Mouse (Mus musculus) limb, embryonic 15.5 days (tissue): ENCODE measurements around the gene Gpsm3. TPM values are rescaled to one million over a fixed set of nuclear protein-coding genes. Genes with fewer than 3 reads are reported as not detected.

ENCODE experiments used
- ATAC-seq: fragments of 200-750 bp; cut with Nextera tagmentation; 2 replicates; pipeline ENCODE4 v1.8.0; 2017; ENCODE audit warnings: low read depth, moderate TSS enrichment; ENCODE audit not compliant: insufficient number of reproducible peaks, low FRiP score, low TSS enrichment
- H3K27ac ChIP-seq: fragments of 300-500 bp; sonication (generic); 2 replicates; pipeline ENCODE4 v1.5.1; 2015; ENCODE audit warnings: moderate library complexity, mild to moderate bottlenecking, inconsistent platforms
- H3K27me3 ChIP-seq: fragments of 300-500 bp; sonication (generic); 2 replicates; pipeline ENCODE4 v1.6.1; 2015; ENCODE audit warnings: inconsistent platforms
- H3K36me3 ChIP-seq: fragments of 300-500 bp; sonication (generic); 2 replicates; pipeline ENCODE4 v1.6.1; 2015; ENCODE audit warnings: inconsistent platforms
- H3K4me1 ChIP-seq: fragments of 300-500 bp; sonication (generic); 2 replicates; pipeline ENCODE4 v1.6.1; 2015; ENCODE audit warnings: inconsistent platforms
- H3K4me2 ChIP-seq: fragments of 300-500 bp; sonication (generic); 2 replicates; pipeline ENCODE4 v1.6.1; 2015; ENCODE audit warnings: mild to moderate bottlenecking, inconsistent platforms
- H3K4me3 ChIP-seq: fragments of 300-500 bp; sonication (generic); 2 replicates; pipeline ENCODE4 v1.5.1; 2015; ENCODE audit warnings: mild to moderate bottlenecking, inconsistent platforms
- H3K9ac ChIP-seq: fragments of 300-500 bp; sonication (generic); 2 replicates; pipeline ENCODE4 v1.6.1; 2015; ENCODE audit warnings: inconsistent platforms
- H3K9me3 ChIP-seq: fragments of 300-500 bp; sonication (generic); 2 replicates; pipeline ENCODE4 v1.6.1; 2016; ENCODE audit warnings: inconsistent platforms
- WGBS: fragments of 180-500 bp; shearing (Covaris S2); methylation state at CpG from one replicate; pipeline ENCODE4 v1.1.7; 2015; 5-methylcytosine and 5-hydroxymethylcytosine counted together
- polyA plus RNA-seq: library from polyadenylated mRNA; unstranded; fragments of >200 nt; fragmentation: Nextera tagmentation; extraction: Ambion mirVana; gene quantifications from 2 replicates; pipeline ENCODE4 v1.2.1, GENCODE M21; 2015

Gpsm3 gene
- polyA plus RNA-seq, 1 experiment from 2014 or later: 7.2 TPM

DNA sequence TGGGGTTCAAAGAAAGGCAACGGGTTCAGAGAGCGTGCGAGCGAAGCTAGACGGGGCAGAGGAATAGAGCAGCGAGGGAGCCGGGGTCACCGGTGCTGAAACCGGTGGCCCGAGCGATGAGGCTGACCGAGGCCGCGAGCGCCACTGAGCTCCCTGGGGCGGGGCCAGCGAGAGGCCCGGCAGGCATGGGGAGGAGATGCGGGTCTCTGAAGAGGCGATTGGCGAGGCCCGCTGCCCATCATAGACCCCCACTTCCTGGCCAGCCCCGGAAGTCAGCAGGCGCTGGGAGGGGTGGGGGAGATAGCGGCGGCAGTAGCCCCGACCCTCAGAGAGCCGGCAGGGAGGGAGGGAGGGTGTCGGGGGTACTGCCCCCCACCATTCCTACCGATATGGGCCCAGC is 16.0 kb downstream of the Gpsm3 start:
- Histone ChIP-seq H3K9ac (peak overlapping the region; percentile 86), H3K4me1 (peaks cover 53% of the 10 kb centered on the region), H3K36me3 (peaks cover 26% of the 10 kb centered on the region), H3K27me3 (no peaks in the 10 kb centered on the region), H3K9me3 (no peaks in the 10 kb centered on the region), H3K27ac (peak overlapping the region; percentile 89), H3K4me2 (peak overlapping the region; percentile 83), H3K4me3 (peak overlapping the region; percentile 84)
- ATAC-seq: peak; percentile 22; the same call in 1 of the 2 replicates
- under 1% methylated on average over 30 of the region's 30 CpGs for WGBS

DNA sequence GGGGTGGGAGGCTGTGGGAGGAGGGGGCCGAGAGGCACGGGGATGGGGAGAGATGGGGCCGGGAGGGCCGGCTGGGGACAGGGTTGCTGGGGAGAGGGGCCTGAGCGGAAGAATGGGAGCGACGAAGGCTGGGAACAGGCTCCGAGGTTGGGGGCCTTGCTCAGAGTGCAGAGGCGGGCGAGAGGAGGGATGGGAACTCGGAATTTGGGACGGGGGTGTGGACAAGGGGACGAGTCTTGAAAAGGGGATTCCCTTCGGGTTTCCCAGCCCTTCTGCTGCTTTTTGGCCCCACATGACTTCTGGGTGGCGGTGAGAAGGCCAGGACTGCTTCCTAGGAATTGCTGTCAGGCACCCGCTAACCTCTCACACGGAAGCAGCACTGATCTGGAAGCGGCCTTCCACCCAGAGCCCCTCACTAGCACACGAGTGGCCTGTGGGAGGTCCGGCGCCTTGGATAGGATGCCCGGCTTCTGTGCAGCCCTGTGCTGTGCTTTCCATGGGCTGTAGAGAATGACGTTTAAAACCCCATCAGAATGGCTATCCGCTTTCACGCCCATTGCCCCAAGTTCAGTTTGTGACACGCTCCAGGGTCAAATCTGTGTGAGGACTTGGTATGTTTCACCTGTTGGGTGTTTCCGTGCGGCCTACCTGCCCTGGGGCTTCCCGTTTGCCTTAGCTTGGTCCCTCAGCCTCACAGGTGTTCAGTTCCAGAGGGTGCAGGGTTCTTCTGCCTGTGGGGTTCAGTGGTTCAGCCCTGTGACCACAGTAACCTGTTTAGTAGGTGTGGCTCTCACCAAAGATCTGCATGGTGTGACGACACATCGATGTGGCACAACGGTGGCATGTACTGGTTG is 16.8 kb downstream of the Gpsm3 start:
- H3K9ac ChIP-seq: peak overlapping the region; percentile 86
- peak overlapping the region; percentile 84 for H3K4me3 ChIP-seq
- ATAC-seq: no peak
- peaks cover 53% of the 10 kb centered on the region for H3K4me1 ChIP-seq
- 13% methylated on average over 32 of the region's 32 CpGs for WGBS
- no peaks in the 10 kb centered on the region for H3K9me3 ChIP-seq
- peak overlapping the region; percentile 83 for H3K4me2 ChIP-seq
- H3K27me3 ChIP-seq: no peaks in the 10 kb centered on the region
- peaks cover 28% of the 10 kb centered on the region for H3K36me3 ChIP-seq
- H3K27ac ChIP-seq: peak overlapping the region; percentile 89

DNA sequence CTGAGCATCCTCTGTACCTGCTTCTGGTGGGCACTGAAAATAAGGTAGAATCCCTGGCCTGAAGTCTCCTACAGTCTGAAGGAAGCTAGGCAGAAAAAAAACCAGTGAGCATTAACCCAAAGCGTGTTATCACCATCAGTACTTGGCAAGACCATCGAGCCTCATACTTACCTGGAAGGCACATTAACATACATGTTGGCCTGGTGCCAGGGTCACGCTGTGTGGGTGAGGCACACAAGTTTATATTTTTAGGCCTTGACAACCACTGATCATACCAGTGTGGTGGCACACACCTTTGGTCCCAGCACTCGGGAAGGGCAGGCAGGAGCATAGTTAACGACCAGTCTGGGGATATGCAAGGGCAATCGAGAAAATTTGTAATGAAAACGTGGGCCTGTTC is 18.4 kb downstream of the Gpsm3 start:
- H3K9me3 ChIP-seq: no peaks in the 10 kb centered on the region
- H3K4me3 ChIP-seq: no peak overlapping the region
- peaks cover 41% of the 10 kb centered on the region for H3K4me1 ChIP-seq
- no peaks in the 10 kb centered on the region for H3K27me3 ChIP-seq
- 67% methylated on average over 7 of the region's 7 CpGs for WGBS
- H3K27ac ChIP-seq: no peak overlapping the region
- no peak overlapping the region for H3K4me2 ChIP-seq
- no peak overlapping the region for H3K9ac ChIP-seq
- no peak for ATAC-seq
- peaks cover 38% of the 10 kb centered on the region for H3K36me3 ChIP-seq

DNA sequence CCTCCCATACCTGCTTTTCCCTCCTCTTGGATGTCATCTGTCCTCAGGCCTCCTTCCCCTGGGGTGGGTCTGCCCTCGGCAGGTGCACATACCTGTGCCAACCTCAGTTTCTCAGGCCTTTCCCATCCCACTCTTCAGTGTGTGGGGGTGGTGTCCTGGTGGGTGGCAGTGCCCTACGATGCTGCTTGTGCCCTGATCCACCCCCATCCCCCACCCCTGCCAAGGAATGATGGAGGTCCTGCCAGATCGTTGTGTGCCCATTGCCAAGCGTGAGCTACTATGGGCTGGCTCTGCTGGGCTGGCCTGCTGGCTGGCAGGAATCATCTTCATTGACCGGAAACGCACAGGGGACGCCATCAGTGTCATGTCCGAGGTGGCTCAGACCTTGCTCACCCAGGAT is 21.4 kb downstream of the Gpsm3 start:
- H3K9me3 ChIP-seq: no peaks in the 10 kb centered on the region
- H3K4me2 ChIP-seq: no peak overlapping the region
- H3K36me3 ChIP-seq: peaks cover 68% of the 10 kb centered on the region
- ATAC-seq: no peak
- H3K27ac ChIP-seq: no peak overlapping the region
- H3K27me3 ChIP-seq: no peaks in the 10 kb centered on the region
- 91% methylated on average over 8 of the region's 8 CpGs for WGBS
- peaks cover 28% of the 10 kb centered on the region for H3K4me1 ChIP-seq
- no peak overlapping the region for H3K4me3 ChIP-seq
- no peak overlapping the region for H3K9ac ChIP-seq

DNA sequence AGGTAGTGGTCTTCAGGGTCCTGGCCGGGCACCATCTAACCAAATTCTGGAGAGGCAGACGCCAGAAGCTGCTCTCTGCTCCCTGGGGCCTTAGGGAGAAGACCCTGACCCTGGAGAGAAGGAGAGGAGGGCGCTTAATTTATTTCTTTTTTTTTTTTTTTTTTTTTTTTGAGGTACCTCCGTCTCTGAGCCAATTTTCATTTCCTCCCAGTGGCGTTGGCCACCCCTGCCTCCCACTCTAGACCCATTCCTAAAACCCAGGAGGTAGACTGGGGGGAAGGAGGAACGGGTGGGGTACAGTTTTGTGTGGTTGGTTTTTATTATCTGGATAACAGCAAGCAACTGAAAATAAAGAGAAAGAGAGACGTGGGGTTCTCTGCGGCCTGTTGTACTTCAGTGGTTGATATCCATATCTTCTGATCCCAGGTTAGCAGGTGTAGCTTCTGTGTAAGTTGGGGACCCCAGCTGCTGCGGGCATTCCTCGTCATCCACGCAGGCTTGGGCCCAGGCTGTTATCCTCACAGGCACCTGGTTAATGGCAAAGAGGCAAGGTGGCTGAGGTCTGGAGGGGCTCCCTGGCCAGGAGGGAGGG is 23.5 kb downstream of the Gpsm3 start:
- Histone ChIP-seq H3K27me3 (no peaks in the 10 kb centered on the region), H3K4me2 (no peak overlapping the region), H3K27ac (no peak overlapping the region), H3K9me3 (no peaks in the 10 kb centered on the region), H3K9ac (no peak overlapping the region), H3K36me3 (peaks cover 75% of the 10 kb centered on the region), H3K4me1 (peaks cover 9% of the 10 kb centered on the region), H3K4me3 (no peak overlapping the region)
- WGBS: 84% methylated on average over 11 of the region's 11 CpGs
- ATAC-seq: no peak

DNA sequence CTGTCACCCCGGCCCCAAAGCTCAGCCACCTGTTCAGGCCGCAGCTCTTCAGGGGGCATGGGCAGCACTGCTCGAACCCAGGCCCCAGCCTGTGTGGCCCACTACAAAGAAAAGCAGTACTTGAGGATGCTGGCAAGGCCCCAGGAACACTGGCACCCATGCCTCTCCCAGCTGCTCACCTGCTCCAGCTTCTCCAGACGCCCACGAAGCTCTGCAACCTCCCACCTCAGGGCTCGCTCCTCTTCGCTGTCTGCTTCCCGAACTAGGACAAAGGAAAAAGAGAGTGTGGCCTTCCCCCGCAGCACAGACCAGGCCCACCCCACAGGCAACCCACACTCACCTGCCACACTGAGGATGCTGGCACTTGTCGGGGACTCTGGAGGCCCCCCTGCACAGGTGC is 24.2 kb downstream of the Gpsm3 start:
- Histone ChIP-seq H3K4me2 (no peak overlapping the region), H3K9me3 (no peaks in the 10 kb centered on the region), H3K4me1 (peaks cover 2% of the 10 kb centered on the region; the same call in 1 of the 2 replicates), H3K27me3 (no peaks in the 10 kb centered on the region), H3K27ac (no peak overlapping the region), H3K4me3 (no peak overlapping the region), H3K9ac (no peak overlapping the region), H3K36me3 (peaks cover 78% of the 10 kb centered on the region)
- ATAC-seq: no peak
- 91% methylated on average over 10 of the region's 10 CpGs for WGBS

DNA sequence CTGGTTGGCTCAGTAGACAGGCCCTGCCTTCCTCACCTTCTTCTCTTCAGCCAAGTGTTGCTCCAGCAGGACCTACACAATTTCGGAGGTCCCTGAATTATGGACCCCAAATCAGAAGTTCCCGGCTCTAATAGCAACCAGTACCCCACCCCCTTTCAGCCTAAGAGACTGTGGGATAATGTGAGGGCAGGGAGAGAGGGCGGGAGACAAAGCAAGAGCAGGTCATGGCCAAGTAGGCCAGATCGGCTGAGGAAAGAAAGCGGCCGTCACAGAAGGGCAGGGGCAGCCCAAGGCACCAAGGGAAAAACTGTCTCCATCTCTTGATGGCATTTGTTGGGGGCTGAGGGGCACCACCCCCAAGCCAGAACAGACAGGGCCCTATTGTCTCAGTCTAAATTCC is 26.3 kb downstream of the Gpsm3 start, which contains the start of gene Egfl8:
Gene Egfl8 (minus strand): TSS at position 101 of the 400 bp plus-strand sequence.
- no peak for ATAC-seq
- Histone ChIP-seq H3K9ac (no peak within 1 kb of the TSS), H3K36me3 (peaks cover 89% of the 10 kb centered on the region), H3K27me3 (no peaks in the 10 kb centered on the region), H3K4me3 (no peak within 1 kb of the TSS), H3K9me3 (no peaks in the 10 kb centered on the region), H3K4me1 (no peaks in the 10 kb centered on the region), H3K4me2 (no peak within 1 kb of the TSS), H3K27ac (peak within 1 kb of the TSS; percentile 27)
- WGBS: 83% methylated on average over 6 of the region's 6 CpGs

DNA sequence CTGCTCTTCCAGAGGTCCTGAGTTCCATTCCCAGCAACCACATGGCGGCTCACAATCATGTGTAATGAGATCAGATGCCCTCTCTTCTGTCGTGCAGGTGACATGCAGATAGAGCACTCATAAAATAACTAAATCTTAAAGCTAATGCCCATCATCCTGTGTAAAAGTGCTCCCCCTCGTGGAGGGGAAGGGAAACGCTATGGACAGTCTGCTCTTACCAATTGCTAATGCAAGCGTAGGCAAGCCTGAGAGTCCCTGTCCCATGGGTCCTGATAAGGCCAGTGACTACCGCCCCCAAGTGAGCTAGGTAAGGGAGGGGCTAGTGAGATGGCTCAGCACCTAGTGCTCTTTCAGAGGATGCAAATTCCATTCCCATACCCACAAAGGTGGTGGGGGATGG is 29.4 kb downstream of the Gpsm3 start:
- Histone ChIP-seq H3K27ac (no peak overlapping the region), H3K4me1 (no peaks in the 10 kb centered on the region), H3K36me3 (peaks cover 89% of the 10 kb centered on the region), H3K9me3 (no peaks in the 10 kb centered on the region), H3K4me3 (no peak overlapping the region), H3K9ac (no peak overlapping the region), H3K27me3 (no peaks in the 10 kb centered on the region), H3K4me2 (no peak overlapping the region)
- WGBS: 18% methylated on average over 6 of the region's 6 CpGs
- no peak for ATAC-seq

DNA sequence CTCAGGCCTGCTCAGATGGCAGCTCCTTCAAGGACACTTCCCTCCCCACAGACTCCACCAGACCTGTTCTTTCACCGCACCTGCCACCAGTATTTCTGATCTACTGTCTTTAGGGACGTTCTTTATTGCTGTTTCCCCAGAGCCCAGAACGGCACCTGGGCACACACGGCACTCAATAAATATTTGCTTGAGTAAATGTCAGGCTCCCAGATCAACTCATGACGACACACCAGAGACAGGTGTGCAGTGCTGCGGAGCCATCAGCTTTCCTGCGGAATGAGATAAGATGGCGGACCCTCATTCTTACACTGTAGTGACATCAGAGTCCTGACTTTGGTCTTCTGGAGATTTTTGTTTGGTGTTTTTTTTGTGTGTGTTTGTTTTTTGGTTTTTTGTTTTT is 31.4 kb downstream of the Gpsm3 start:
- Histone ChIP-seq H3K36me3 (peaks cover 79% of the 10 kb centered on the region), H3K27me3 (no peaks in the 10 kb centered on the region), H3K4me2 (no peak overlapping the region), H3K9me3 (no peaks in the 10 kb centered on the region), H3K27ac (no peak overlapping the region), H3K4me1 (peaks cover 2% of the 10 kb centered on the region; the same call in 1 of the 2 replicates), H3K4me3 (no peak overlapping the region), H3K9ac (no peak overlapping the region)
- ATAC-seq: no peak
- WGBS: 87% methylated on average over 8 of the region's 8 CpGs

DNA sequence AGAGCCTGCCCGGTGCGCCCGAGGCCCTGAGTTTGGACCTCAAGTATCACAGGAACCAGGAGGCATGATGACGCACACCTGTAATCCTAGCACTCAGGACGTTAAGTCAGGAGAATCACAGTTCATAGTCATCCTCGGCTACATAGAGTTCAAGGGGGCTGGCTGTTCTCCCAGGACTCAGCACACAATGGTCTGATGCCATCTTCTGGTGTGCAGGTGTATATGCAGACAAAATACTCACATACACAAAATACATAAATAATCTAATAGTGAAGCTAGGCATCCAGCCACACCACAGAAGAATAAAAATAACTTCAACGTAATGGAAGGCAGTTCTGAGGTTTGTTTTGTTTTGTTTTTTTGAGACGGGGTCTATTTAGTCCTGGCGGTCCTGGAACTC is 33.6 kb downstream of the Gpsm3 start:
- Histone ChIP-seq H3K9me3 (no peaks in the 10 kb centered on the region), H3K4me3 (no peak overlapping the region), H3K4me1 (peaks cover 14% of the 10 kb centered on the region), H3K4me2 (no peak overlapping the region), H3K27ac (no peak overlapping the region), H3K36me3 (peaks cover 65% of the 10 kb centered on the region), H3K9ac (no peak overlapping the region), H3K27me3 (no peaks in the 10 kb centered on the region)
- WGBS: 82% methylated on average over 9 of the region's 9 CpGs
- no peak for ATAC-seq

DNA sequence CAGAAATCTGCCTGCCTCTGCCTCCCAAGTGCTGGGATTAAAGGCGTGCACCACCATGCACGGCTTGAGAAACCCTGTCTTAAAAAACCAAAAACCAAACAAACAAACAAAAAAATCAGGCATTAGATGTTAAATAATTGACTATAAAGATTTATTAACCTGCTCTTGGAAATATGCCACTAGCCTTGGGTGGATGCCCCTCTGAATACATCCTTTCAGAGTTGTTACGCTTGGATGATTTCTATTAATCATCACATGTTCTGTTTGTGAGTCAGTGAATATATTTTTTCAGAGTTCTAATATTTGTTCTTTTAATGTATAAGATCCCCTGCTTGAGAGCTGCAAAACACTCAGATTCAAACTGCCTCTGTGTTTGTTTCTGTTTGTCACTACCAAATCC is 35.4 kb downstream of the Gpsm3 start:
- no peak overlapping the region for H3K27ac ChIP-seq
- 89% methylated on average over 3 of the region's 3 CpGs for WGBS
- H3K4me3 ChIP-seq: no peak overlapping the region
- no peak overlapping the region for H3K4me2 ChIP-seq
- H3K9ac ChIP-seq: no peak overlapping the region
- ATAC-seq: no peak
- no peaks in the 10 kb centered on the region for H3K9me3 ChIP-seq
- H3K36me3 ChIP-seq: peaks cover 51% of the 10 kb centered on the region
- peaks cover 6% of the 10 kb centered on the region for H3K27me3 ChIP-seq
- peaks cover 32% of the 10 kb centered on the region for H3K4me1 ChIP-seq

DNA sequence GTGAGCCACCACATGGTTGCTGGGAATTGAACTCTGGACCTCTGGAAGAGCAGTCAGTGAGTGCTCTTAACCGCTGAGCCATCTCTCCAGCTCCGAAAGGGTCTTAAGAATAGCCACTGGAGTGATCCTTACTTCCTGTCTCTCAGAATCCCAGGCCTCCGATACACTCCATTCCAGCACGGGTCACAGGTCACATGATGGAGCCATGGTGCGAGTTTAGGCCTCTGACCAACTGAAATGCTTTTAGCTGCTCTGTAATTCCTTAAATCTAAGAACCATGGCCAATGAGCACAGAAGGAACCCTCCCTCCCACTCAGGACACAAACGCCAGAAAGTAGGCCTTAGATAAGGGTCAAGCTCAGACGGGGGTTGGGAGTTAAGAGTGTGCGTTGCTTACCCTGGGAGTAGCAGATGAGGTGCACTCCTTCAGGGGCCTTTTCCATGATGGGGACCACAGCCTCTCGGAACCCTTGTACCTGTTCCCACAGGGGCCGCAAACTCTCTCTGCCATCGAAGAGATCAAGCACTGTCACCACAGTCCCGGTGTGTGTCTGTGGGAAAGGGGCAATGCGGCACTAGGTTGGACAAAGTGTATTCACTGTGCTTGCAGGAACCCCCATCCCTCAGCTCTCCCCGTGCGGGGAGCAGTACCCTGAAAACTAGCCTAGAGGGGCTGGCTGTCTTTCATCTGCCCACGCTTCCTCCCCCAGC is 36.6 kb downstream of the Gpsm3 start:
- peak overlapping the region; percentile 96 for H3K27ac ChIP-seq
- H3K4me1 ChIP-seq: peaks cover 44% of the 10 kb centered on the region
- H3K9me3 ChIP-seq: no peaks in the 10 kb centered on the region
- peak overlapping the region; percentile 90 for H3K4me2 ChIP-seq
- peaks cover 19% of the 10 kb centered on the region for H3K27me3 ChIP-seq
- H3K4me3 ChIP-seq: peak overlapping the region; percentile 78
- ATAC-seq: no peak
- WGBS: 49% methylated on average over 16 of the region's 16 CpGs
- peak overlapping the region; percentile 75 for H3K9ac ChIP-seq
- H3K36me3 ChIP-seq: peaks cover 38% of the 10 kb centered on the region
